Mouse (Mus musculus) hindbrain, embryonic 12.5 days (tissue): ENCODE measurements around the gene Ppa2. TPM values are rescaled to one million over a fixed set of nuclear protein-coding genes. Genes with fewer than 3 reads are reported as not detected.

ENCODE experiments used
- ATAC-seq: fragments of 200-750 bp; cut with Nextera tagmentation; 2 replicates; pipeline ENCODE4 v1.8.0; 2017; ENCODE audit warnings: moderate TSS enrichment; ENCODE audit not compliant: low FRiP score
- H3K27ac ChIP-seq: fragments of 300-500 bp; sonication (generic); 2 replicates; pipeline ENCODE4 v1.5.1; 2016; ENCODE audit warnings: mild to moderate bottlenecking
- H3K27me3 ChIP-seq: fragments of 300-500 bp; sonication (generic); 2 replicates; pipeline ENCODE4 v1.6.1; 2016; ENCODE audit warnings: mild to moderate bottlenecking
- H3K36me3 ChIP-seq: fragments of 300-500 bp; sonication (generic); 2 replicates; pipeline ENCODE4 v1.6.1; 2016; ENCODE audit warnings: mild to moderate bottlenecking
- H3K4me1 ChIP-seq: fragments of 300-500 bp; sonication (generic); 2 replicates; pipeline ENCODE4 v1.6.1; 2016
- H3K4me2 ChIP-seq: fragments of 300-500 bp; sonication (generic); replicated peaks from 2 replicates; pipeline ENCODE4 v1.6.1; 2016; ENCODE audit warnings: mild to moderate bottlenecking
- H3K4me3 ChIP-seq: fragments of 300-500 bp; sonication (generic); 2 replicates; pipeline ENCODE4 v1.5.1; 2016; ENCODE audit warnings: mild to moderate bottlenecking
- H3K9ac ChIP-seq: fragments of 300-500 bp; sonication (generic); 2 replicates; pipeline ENCODE4 v1.6.1; 2016; ENCODE audit warnings: mild to moderate bottlenecking, moderate library complexity
- H3K9me3 ChIP-seq: fragments of 300-500 bp; sonication (generic); replicated peaks from 2 replicates; pipeline ENCODE4 v1.6.1; 2016; ENCODE audit warnings: mild to moderate bottlenecking
- WGBS: fragments of 180-500 bp; shearing (Covaris S2); methylation state at CpG from one replicate; pipeline ENCODE4 v1.1.7; 2016; 5-methylcytosine and 5-hydroxymethylcytosine counted together
- polyA plus RNA-seq: library from polyadenylated mRNA; unstranded; fragments of >200 nt; fragmentation: Nextera tagmentation; extraction: Ambion mirVana; gene quantifications from 2 replicates; pipeline ENCODE4 v1.2.1, GENCODE M21; 2016

Ppa2 gene
- polyA plus RNA-seq, 1 experiment from 2014 or later: 70.3 TPM

DNA sequence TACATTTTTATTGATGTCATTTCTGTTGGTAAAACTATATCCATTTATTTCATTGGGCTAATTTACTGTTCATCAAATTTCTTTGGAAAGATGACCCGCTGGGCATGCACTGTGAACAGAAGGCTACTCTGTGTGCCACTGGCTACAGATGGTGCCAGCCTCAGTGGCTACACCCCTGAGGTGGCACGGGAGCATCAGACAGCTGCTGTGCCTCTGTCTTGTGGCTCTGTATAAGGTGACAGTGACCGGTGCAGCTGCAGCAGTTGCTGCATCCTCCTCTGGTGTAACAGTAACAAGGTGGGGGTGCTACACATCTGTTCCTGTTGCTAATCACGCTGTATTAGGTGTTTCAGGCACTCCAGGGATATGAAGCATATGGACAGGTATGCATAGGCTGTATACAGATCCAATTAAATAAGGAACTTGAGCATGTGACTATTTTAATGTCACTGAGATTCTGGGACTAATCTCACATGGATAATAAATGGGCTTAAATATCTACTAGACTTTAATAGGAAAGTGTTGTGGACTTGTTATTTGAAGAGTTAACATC is 101.3 kb downstream of the Ppa2 start:
- Histone ChIP-seq H3K36me3 (no peaks in the 10 kb centered on the region), H3K4me2 (no peak overlapping the region), H3K9me3 (no peaks in the 10 kb centered on the region), H3K9ac (no peak overlapping the region), H3K27me3 (no peaks in the 10 kb centered on the region), H3K4me3 (no peak overlapping the region), H3K4me1 (no peaks in the 10 kb centered on the region), H3K27ac (no peak overlapping the region)
- no peak for ATAC-seq
- 77% methylated on average over 4 of the region's 4 CpGs for WGBS

DNA sequence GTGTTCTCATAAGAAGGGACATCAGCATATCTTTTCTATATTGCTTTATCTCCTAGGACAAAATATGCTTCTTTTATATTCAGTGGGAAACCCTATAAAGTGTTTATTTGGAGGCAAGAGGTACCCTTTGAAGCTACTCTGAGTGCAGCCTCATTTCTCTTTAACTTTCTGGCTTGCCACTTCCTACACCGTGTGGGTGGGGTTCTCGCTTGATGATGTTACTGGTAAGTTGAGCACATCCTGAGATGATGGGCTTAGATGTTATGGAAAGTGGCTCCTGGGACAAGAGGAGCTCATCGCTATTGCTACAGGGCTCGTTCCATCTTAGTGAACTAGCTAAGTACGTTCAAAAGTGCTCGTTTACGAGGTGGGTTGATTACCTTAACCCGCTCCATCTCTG is 101.9 kb downstream of the Ppa2 start:
- H3K4me1 ChIP-seq: no peaks in the 10 kb centered on the region
- no peaks in the 10 kb centered on the region for H3K27me3 ChIP-seq
- 95% methylated on average over 8 of the region's 8 CpGs for WGBS
- no peak overlapping the region for H3K4me3 ChIP-seq
- no peak overlapping the region for H3K27ac ChIP-seq
- no peak overlapping the region for H3K9ac ChIP-seq
- H3K36me3 ChIP-seq: no peaks in the 10 kb centered on the region
- H3K9me3 ChIP-seq: no peaks in the 10 kb centered on the region
- ATAC-seq: no peak
- no peak overlapping the region for H3K4me2 ChIP-seq

- Histone ChIP-seq H3K27ac (no peak overlapping the region), H3K36me3 (no peaks in the 10 kb centered on the region), H3K4me3 (no peak overlapping the region), H3K4me2 (no peak overlapping the region), H3K27me3 (no peaks in the 10 kb centered on the region), H3K9me3 (no peaks in the 10 kb centered on the region), H3K4me1 (no peaks in the 10 kb centered on the region), H3K9ac (no peak overlapping the region)
- 89% methylated on average over 4 of the region's 4 CpGs for WGBS
- ATAC-seq: no peak
These were observed 104.8 kb downstream of the Ppa2 start for GRCm38 (mm10) chr3:133414747-133415146.

- Histone ChIP-seq H3K27me3 (no peaks in the 10 kb centered on the region), H3K9me3 (no peaks in the 10 kb centered on the region), H3K4me2 (no peak overlapping the region), H3K4me1 (no peaks in the 10 kb centered on the region), H3K27ac (no peak overlapping the region), H3K9ac (no peak overlapping the region), H3K36me3 (no peaks in the 10 kb centered on the region), H3K4me3 (no peak overlapping the region)
- ATAC-seq: no peak
These were observed 113.2 kb downstream of the Ppa2 start for GRCm38 (mm10) chr3:133423073-133423472.

Other genes with a start within 250 kb of the Ppa2 start
- gene Ints12, start 218.3 kb upstream of the Ppa2 start, polyA plus RNA-seq: 23.5 and 25.9 TPM in 2 replicates
- gene Gstcd, start 218.1 kb upstream of the Ppa2 start, polyA plus RNA-seq: 7.9 and 8.2 TPM in 2 replicates
- gene Arhgef38, start 75.2 kb upstream of the Ppa2 start, polyA plus RNA-seq: 0.12 and 0.53 TPM in 2 replicates
- gene Tet2, start 235.0 kb downstream of the Ppa2 start, polyA plus RNA-seq: 26.1 and 28.3 TPM in 2 replicates